Mouse (Mus musculus) ES-CJ7 (cell line): Measurements from ENCODE around the gene Phgdh.

Experiments used
- DNase-seq: peaks from one replicate; pipeline ENCODE4 v3.0.0; 2011; ENCODE audit warnings: low read depth, low spot score

The Phgdh gene

GRCm38 (mm10) chr3:98339706-98340109 lies at the start of gene Phgdh:
TSS of gene Phgdh (minus strand) at chr3:98339990.
- peak; percentile 91 for DNase-seq

GRCm38 (mm10) chr3:98389305-98389704 lies 49.5 kb upstream of the Phgdh start:
- DNase-seq, result no peak

- DNase-seq, result peak; percentile 0
These were observed 48.0 kb upstream of the Phgdh start for GRCm38 (mm10) chr3:98387756-98388155.

GRCm38 (mm10) chr3:98387086-98387485 lies 47.3 kb upstream of the Phgdh start:
- DNase-seq, result no peak

GRCm38 (mm10) chr3:98383024-98383790 lies 43.4 kb upstream of the Phgdh start:
- DNase-seq, result no peak

GRCm38 (mm10) chr3:98382246-98382939 lies 42.6 kb upstream of the Phgdh start, which contains the start of gene Zfp697:
TSS of gene Zfp697 (plus strand) at chr3:98382461.
- peak; percentile 65 for DNase-seq

- DNase-seq, result no peak
These were observed 42.0 kb upstream of the Phgdh start for GRCm38 (mm10) chr3:98381677-98382245.

GRCm38 (mm10) chr3:98379236-98379635 lies 39.4 kb upstream of the Phgdh start:
- no peak for DNase-seq

GRCm38 (mm10) chr3:98378267-98378666 lies 38.5 kb upstream of the Phgdh start:
- DNase-seq, result no peak

- DNase-seq, result no peak
These were observed 35.2 kb upstream of the Phgdh start for GRCm38 (mm10) chr3:98374980-98375379.

- DNase-seq, result no peak
These were observed 34.4 kb upstream of the Phgdh start for GRCm38 (mm10) chr3:98374062-98374719.

GRCm38 (mm10) chr3:98368776-98369175 lies 29.0 kb upstream of the Phgdh start:
- DNase-seq, result no peak

- DNase-seq, result no peak
These were observed 28.5 kb upstream of the Phgdh start for GRCm38 (mm10) chr3:98368283-98368682.

GRCm38 (mm10) chr3:98366823-98367222 lies 27.0 kb upstream of the Phgdh start:
- DNase-seq, result no peak

- DNase-seq, result no peak
These were observed 26.3 kb upstream of the Phgdh start for GRCm38 (mm10) chr3:98366086-98366485.

GRCm38 (mm10) chr3:98362753-98363152 lies 23.0 kb upstream of the Phgdh start:
- no peak for DNase-seq

GRCm38 (mm10) chr3:98356632-98357370 lies 17.0 kb upstream of the Phgdh start:
- no peak for DNase-seq

- DNase-seq, result no peak
These were observed 16.2 kb upstream of the Phgdh start for GRCm38 (mm10) chr3:98356026-98356365.

- DNase-seq, result no peak
These were observed 15.7 kb upstream of the Phgdh start for GRCm38 (mm10) chr3:98355344-98356025.

GRCm38 (mm10) chr3:98353892-98354291 lies 14.1 kb upstream of the Phgdh start:
- peak; percentile 52 for DNase-seq

- peak; percentile 84 for DNase-seq
These were observed 8.9 kb upstream of the Phgdh start for GRCm38 (mm10) chr3:98348705-98349104.
